Mouse (Mus musculus): ENCODE results near the gene Insig2. TPM values are rescaled to one million over a fixed set of nuclear protein-coding genes. Genes with fewer than 3 reads are reported as not detected.

Gene Insig2
- 28.4 and 46.7 TPM in 2 replicates for polyA plus RNA-seq (2021; fragmentation: Nextera tagmentation)
- long read RNA-seq, experiment 1, transcript Insig2-201 (6 exons, 2,697 nt), result major isoform, 189 of 230 reads
- long read RNA-seq, experiment 1, partial matches to known transcripts, result 5 of 230 reads
- long read RNA-seq, experiment 1, other reads (novel, unspliced or antisense), result 36 of 230 reads
- long read RNA-seq, experiment 2, transcript Insig2-201 (6 exons, 2,697 nt), result major isoform, 25 of 53 reads
- long read RNA-seq, experiment 2, partial matches to known transcripts, result 7 of 53 reads
- long read RNA-seq, experiment 2, other reads (novel, unspliced or antisense), result 20 of 53 reads

DNA sequence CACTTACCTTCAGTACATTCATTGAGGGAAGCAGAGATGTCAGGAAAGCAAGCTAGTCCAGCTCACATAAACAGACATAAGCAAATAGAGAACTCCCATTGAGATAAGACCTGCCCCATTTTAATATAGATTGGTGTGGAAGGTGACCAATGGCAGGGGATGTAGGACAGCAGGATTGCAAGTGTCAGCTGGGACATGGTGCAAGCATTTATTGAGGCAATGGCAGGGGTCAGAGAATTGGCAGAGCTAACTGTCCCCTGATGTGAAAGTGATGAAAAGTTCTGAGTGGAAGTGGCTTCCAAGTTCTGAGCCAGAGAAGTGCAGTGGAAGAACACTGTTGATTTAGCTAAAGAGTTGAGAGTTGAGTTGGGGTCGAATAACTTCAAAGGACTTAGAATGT, at the start of gene Insig2:
Gene Insig2, minus strand, starts transcription at position 105 of the 400 bp plus-strand sequence.

Other genes starting within 250 kb of the Insig2 start
- gene Ccdc93, start 98.5 kb upstream of the Insig2 start, polyA plus RNA-seq (2021; fragmentation: Nextera tagmentation), result 2.7 and 3.2 TPM in 2 replicates
- gene Htr5b, start 195.9 kb upstream of the Insig2 start, polyA plus RNA-seq (2021; fragmentation: Nextera tagmentation), result 1.1 and 1.5 TPM in 2 replicates
- 29.9 and 31.6 TPM in 2 replicates for gene Ddx18, start 235.4 kb upstream of the Insig2 start, polyA plus RNA-seq (2021; fragmentation: Nextera tagmentation)

All from left cerebral cortex, adult 6 months (tissue).